ENCODE assay signal across 8 mouse cellular contexts in the genomic region with DNA sequence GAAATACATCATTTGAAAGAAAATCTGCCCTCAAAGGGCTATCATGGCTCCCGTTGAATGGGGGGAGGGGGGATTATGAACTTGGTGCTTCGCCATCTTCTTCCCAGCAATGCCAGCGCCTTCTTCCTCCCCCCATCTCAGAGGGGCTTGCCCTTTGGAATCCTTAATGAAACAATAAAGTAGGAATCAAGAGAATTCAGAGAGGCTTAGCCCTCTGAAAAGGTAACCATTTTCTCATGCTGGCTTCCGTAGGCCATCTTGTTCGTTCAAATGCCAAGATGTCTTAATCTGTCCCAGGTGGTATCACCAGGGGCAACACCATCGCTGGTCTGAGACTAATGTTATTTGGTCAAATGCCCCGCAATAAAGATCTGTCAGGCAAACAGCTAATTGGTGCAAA. TPM values are rescaled to one million over a fixed set of nuclear protein-coding genes. Genes with fewer than 3 reads are reported as not detected.
DNase-seq lines count a peak whose midpoint lies in the region; ATAC-seq lines count a peak whose summit lies in the region.

No protein-coding gene starts in this region.

- 67% methylated on average over 7 of the region's 7 CpGs for WGBS in heart, embryonic 11.5 days (ENCODE audit: insufficient replicate concordance)
- WGBS in forebrain, embryonic 14.5 days, result 6% methylated on average over 7 of the region's 7 CpGs
- 24% methylated on average over 7 of the region's 7 CpGs for whole genome bisulfite sequencing in midbrain, embryonic 10.5 days

- intact Hi-C loops in heart, postnatal 10 days (cut with DNase I), result loop anchor here (5.0 kb wide), 1 partner anchor 364 kb away; no protein-coding TSS in a partner anchor

- DNase-seq in heart, postnatal 10 days, result no peak
- DNase-seq in ES-CJ7 (ENCODE audit: low read depth, low spot score) (peak; percentile 21), adipocyte (ENCODE audit: low spot score) (no peak)
- DNase-seq in forebrain, embryonic 14.5 days (ENCODE audit: low spot score), result peak; percentile 70
- peak; percentile 54 for DNase-seq in midbrain, embryonic 10.5 days (ENCODE audit: low spot score)
- no peak for DNase-seq in right cerebral cortex, adult 18-20 months

- peak overlapping the region; percentile 69 for H3K4me2 ChIP-seq in heart, embryonic 11.5 days
- peak overlapping the region; percentile 61 for H3K4me2 ChIP-seq in forebrain, embryonic 14.5 days (ENCODE audit: low read length)

- H3K4me3 ChIP-seq in heart, embryonic 11.5 days (ENCODE audit: low read depth, low read length), result peak overlapping the region; percentile 75; the same call in 1 of the 2 replicates
- peak overlapping the region; percentile 99 for H3K4me3 ChIP-seq in forebrain, embryonic 14.5 days (ENCODE audit: low read depth, low read length)
- peak overlapping the region; percentile 98 for H3K4me3 ChIP-seq in midbrain, embryonic 10.5 days

- ATAC-seq in heart, embryonic 11.5 days (replicated peaks; ENCODE audit: insufficient number of reproducible peaks, low FRiP score, low TSS enrichment), result no peak
- no peak for ATAC-seq in forebrain, embryonic 14.5 days
- no peak for ATAC-seq in CD4-positive, CD25-positive, alpha-beta regulatory T cell, adult 4 months

- H3K4me1 ChIP-seq in heart, embryonic 11.5 days (ENCODE audit: control insufficient read depth, insufficient read depth, low read length), result no peaks in the 10 kb centered on the region
- H3K4me1 ChIP-seq in forebrain, embryonic 14.5 days (ENCODE audit: control insufficient read depth, insufficient read depth, low read length), result peaks cover 30% of the 10 kb centered on the region
- peaks cover 61% of the 10 kb centered on the region for H3K4me1 ChIP-seq in midbrain, embryonic 10.5 days

- H3K27ac ChIP-seq in heart, embryonic 11.5 days (ENCODE audit: low read depth, low read length), result no peak overlapping the region
- peak overlapping the region; percentile 100 for H3K27ac ChIP-seq in forebrain, embryonic 14.5 days (ENCODE audit: low read depth, low read length)
- peak overlapping the region; percentile 99 for H3K27ac ChIP-seq in midbrain, embryonic 10.5 days (replicated peaks)

- no peak overlapping the region for H3K9ac ChIP-seq in heart, embryonic 11.5 days (ENCODE audit: low read depth, low read length)
- peak overlapping the region; percentile 100 for H3K9ac ChIP-seq in forebrain, embryonic 14.5 days (ENCODE audit: low read length)

- no peaks in the 10 kb centered on the region for H3K9me3 ChIP-seq in heart, embryonic 11.5 days (replicated peaks; ENCODE audit: control insufficient read depth, low read length)
- H3K9me3 ChIP-seq in forebrain, embryonic 14.5 days (replicated peaks; ENCODE audit: control insufficient read depth, low read length), result no peaks in the 10 kb centered on the region
- H3K9me3 ChIP-seq in midbrain, embryonic 10.5 days (replicated peaks), result no peaks in the 10 kb centered on the region

- H3K27me3 ChIP-seq in heart, embryonic 11.5 days (ENCODE audit: control insufficient read depth, insufficient read depth, low read length), result no peaks in the 10 kb centered on the region
- no peaks in the 10 kb centered on the region for H3K27me3 ChIP-seq in forebrain, embryonic 14.5 days (replicated peaks; ENCODE audit: control insufficient read depth, insufficient read depth, low read length)
- no peaks in the 10 kb centered on the region for H3K27me3 ChIP-seq in midbrain, embryonic 10.5 days (ENCODE audit: low read depth, poor library complexity, severe bottlenecking)

- H3K36me3 ChIP-seq in heart, embryonic 11.5 days (ENCODE audit: control insufficient read depth, insufficient read depth, low read length), result no peaks in the 10 kb centered on the region
- peaks cover 15% of the 10 kb centered on the region for H3K36me3 ChIP-seq in forebrain, embryonic 14.5 days (ENCODE audit: control insufficient read depth, insufficient read depth, low read length)
- peaks cover 36% of the 10 kb centered on the region for H3K36me3 ChIP-seq in midbrain, embryonic 10.5 days

RNA-seq across cellular contexts. Expression of gene Basp1, which starts 2.1 kb away (rescaled TPM):
- 15.3 and 16.3 TPM in 2 replicates for polyA plus RNA-seq in heart, embryonic 11.5 days (2014; fragmentation: Nextera tagmentation; extraction: Ambion mirVana)
- 1 to 10 TPM; 6.7 to 8.4 TPM for total RNA-seq in heart, postnatal 10 days (2021)
- polyA plus RNA-seq in forebrain, embryonic 14.5 days (2014; fragmentation: Nextera tagmentation; extraction: Ambion mirVana), result 154 and 164 TPM in 2 replicates
- polyA plus RNA-seq in midbrain, embryonic 10.5 days (2016; fragmentation: Nextera tagmentation; extraction: Ambion mirVana), result 37.6 and 53.3 TPM in 2 replicates
- polyA plus RNA-seq in CD4-positive, CD25-positive, alpha-beta regulatory T cell, adult 4 months (2017; shearing (Covaris generic)), result under 1 TPM; 0.33 to 0.50 TPM

Comparison
In these comparisons a context has a peak if more than half of its experiments do, and no peak if none do; other contexts are left out.
1. DNase-seq: peak in ES-CJ7 (single experiment), forebrain, embryonic 14.5 days (single experiment) and midbrain, embryonic 10.5 days (single experiment); none in heart, postnatal 10 days (0 of 2), adipocyte (single experiment) and right cerebral cortex, adult 18-20 months (single experiment).
2. RNA of gene Basp1, which starts 2.1 kb away (polyA plus RNA-seq): 154 to 164 TPM in forebrain, embryonic 14.5 days, 37.6 to 53.3 TPM in midbrain, embryonic 10.5 days and 15.3 to 16.3 TPM in heart, embryonic 11.5 days; 0.33 to 0.50 TPM in CD4-positive, CD25-positive, alpha-beta regulatory T cell, adult 4 months; every median in the first group is over 10 times any median in the second.
3. Peak in every context shown above with its lines, with median percentiles within 50 percentile points of each other: H3K4me3 ChIP-seq.